Mouse (Mus musculus) embryonic facial prominence, embryonic 15.5 days (tissue): ENCODE measurements around the gene Gramd4. TPM values are rescaled to one million over a fixed set of nuclear protein-coding genes. Genes with fewer than 3 reads are reported as not detected.
"Not testable (repeated sequence)": the region's sequence is repeated elsewhere in the genome, so short reads cannot be mapped to it uniquely, and the experiment has no call there.

Source experiments
- ATAC-seq: fragments of 200-750 bp; cut with Nextera tagmentation; 2 replicates; pipeline ENCODE4 v1.8.0; 2017; ENCODE audit warnings: low read depth, moderate TSS enrichment; ENCODE audit not compliant: insufficient number of reproducible peaks, low FRiP score, low TSS enrichment
- H3K27ac ChIP-seq: fragments of 300-500 bp; sonication (generic); replicated peaks from 2 replicates; pipeline ENCODE4 v1.5.1; 2015; ENCODE audit warnings: mild to moderate bottlenecking, inconsistent platforms
- H3K27me3 ChIP-seq: fragments of 300-500 bp; sonication (generic); 2 replicates; pipeline ENCODE4 v1.6.1; 2015; ENCODE audit warnings: inconsistent platforms
- H3K36me3 ChIP-seq: fragments of 300-500 bp; sonication (generic); 2 replicates; pipeline ENCODE4 v1.6.1; 2015; ENCODE audit warnings: mild to moderate bottlenecking, inconsistent platforms
- H3K4me1 ChIP-seq: fragments of 300-500 bp; sonication (generic); 2 replicates; pipeline ENCODE4 v1.6.1; 2015; ENCODE audit warnings: inconsistent platforms
- H3K4me2 ChIP-seq: fragments of 300-500 bp; sonication (generic); replicated peaks from 2 replicates; pipeline ENCODE4 v1.6.1; 2015; ENCODE audit warnings: mild to moderate bottlenecking, inconsistent platforms
- H3K4me3 ChIP-seq: fragments of 300-500 bp; sonication (generic); replicated peaks from 2 replicates; pipeline ENCODE4 v1.5.1; 2015; ENCODE audit warnings: mild to moderate bottlenecking, inconsistent platforms
- H3K9ac ChIP-seq: fragments of 300-500 bp; sonication (generic); 2 replicates; pipeline ENCODE4 v1.6.1; 2015; ENCODE audit warnings: inconsistent platforms
- H3K9me3 ChIP-seq: fragments of 300-500 bp; sonication (generic); replicated peaks from 2 replicates; pipeline ENCODE4 v1.6.1; 2016; ENCODE audit warnings: inconsistent platforms
- WGBS: fragments of 180-500 bp; shearing (Covaris S2); methylation state at CpG from one replicate; pipeline ENCODE4 v1.1.7; 2015; 5-methylcytosine and 5-hydroxymethylcytosine counted together
- polyA plus RNA-seq: library from polyadenylated mRNA; unstranded; fragments of >200 nt; fragmentation: Nextera tagmentation; extraction: Ambion mirVana; gene quantifications from 2 replicates; pipeline ENCODE4 v1.2.1, GENCODE M21; 2015

Gramd4 gene
- polyA plus RNA-seq, 1 experiment from 2014 or later: 18.9 TPM

DNA sequence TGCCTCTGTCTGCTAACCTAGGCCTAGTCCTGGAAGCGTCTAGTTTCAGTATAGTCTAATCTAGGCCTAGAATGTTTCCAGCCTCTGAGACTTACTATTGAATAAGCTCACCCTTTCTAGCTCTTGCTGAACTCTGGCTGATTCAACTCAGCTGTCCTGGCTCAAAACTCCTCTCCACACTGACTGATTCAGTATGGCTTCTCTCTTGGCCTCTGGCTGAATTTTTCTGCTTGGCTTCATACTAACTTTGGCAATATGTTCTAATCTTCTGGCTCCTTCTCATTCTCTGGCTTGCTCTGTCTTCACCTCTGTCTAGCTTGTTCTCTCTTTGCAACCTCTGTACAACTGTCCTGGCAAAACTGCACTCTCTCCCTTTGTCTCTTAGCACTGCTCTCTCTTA lies 35.7 kb downstream of the Gramd4 start:
- ATAC-seq: no peak
- 0 out of 2 replicates have a peak overlapping the region, but pooled peaks have one; percentile 28 for H3K27ac ChIP-seq

DNA sequence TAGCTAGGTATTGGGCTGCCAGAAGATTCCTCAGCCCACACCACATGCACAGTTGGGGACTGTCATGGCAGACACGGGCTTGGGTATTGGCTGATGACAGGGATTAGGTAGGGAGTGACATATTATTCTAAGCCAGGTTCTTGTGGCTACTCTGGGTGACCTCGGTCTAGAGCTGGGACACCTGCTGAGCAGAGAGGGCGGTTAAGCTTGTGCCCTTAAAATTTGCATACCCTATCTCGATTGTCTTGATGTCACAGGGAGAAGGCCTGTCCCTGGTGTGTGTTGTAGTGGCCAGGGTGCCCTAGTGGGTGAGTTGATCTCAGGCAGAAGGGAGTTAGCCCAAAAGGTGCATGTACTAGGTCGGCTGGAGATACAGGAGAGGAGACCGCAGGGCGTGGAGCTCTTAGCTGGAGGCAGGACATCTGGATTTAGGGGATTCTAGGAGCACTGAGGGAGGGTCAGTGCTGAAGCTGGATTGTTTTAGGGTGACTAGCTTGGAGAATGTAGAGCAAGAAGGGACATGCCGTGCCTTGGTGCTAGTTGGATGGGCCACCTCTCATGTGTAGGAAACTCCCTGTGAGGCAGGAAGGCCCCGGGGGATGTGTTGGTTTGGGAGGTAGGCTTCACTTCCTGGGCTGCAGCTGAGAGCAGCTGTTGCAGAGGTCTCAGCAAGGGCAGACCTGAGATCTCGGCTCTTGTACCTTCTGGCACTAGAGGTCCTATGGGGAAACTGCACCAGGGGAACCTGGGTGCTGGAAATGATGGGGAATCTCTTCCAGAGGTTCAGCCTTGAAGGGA lies 37.0 kb downstream of the Gramd4 start:
- no peak overlapping the region for H3K4me3 ChIP-seq
- ATAC-seq: no peak
- H3K27ac ChIP-seq: no peak overlapping the region
- H3K36me3 ChIP-seq: peaks cover 3% of the 10 kb centered on the region; the same call in 1 of the 2 replicates
- H3K9ac ChIP-seq: no peak overlapping the region
- H3K9me3 ChIP-seq: no peaks in the 10 kb centered on the region
- H3K27me3 ChIP-seq: no peaks in the 10 kb centered on the region
- 64% methylated on average over 10 of the region's 10 CpGs for WGBS
- no peak overlapping the region for H3K4me2 ChIP-seq
- peaks cover 19% of the 10 kb centered on the region for H3K4me1 ChIP-seq

More for the DNA sequence above, 35.7 kb downstream of the Gramd4 start:
- no peaks in the 10 kb centered on the region for H3K9me3 ChIP-seq
- no peak overlapping the region for H3K4me2 ChIP-seq
- no peak overlapping the region for H3K4me3 ChIP-seq
- H3K27me3 ChIP-seq: no peaks in the 10 kb centered on the region
- no peak overlapping the region for H3K9ac ChIP-seq
- H3K36me3 ChIP-seq: peaks cover 3% of the 10 kb centered on the region; the same call in 1 of the 2 replicates
- H3K4me1 ChIP-seq: peaks cover 25% of the 10 kb centered on the region
- WGBS: 81% methylated on average over 1 of the region's 1 CpGs

DNA sequence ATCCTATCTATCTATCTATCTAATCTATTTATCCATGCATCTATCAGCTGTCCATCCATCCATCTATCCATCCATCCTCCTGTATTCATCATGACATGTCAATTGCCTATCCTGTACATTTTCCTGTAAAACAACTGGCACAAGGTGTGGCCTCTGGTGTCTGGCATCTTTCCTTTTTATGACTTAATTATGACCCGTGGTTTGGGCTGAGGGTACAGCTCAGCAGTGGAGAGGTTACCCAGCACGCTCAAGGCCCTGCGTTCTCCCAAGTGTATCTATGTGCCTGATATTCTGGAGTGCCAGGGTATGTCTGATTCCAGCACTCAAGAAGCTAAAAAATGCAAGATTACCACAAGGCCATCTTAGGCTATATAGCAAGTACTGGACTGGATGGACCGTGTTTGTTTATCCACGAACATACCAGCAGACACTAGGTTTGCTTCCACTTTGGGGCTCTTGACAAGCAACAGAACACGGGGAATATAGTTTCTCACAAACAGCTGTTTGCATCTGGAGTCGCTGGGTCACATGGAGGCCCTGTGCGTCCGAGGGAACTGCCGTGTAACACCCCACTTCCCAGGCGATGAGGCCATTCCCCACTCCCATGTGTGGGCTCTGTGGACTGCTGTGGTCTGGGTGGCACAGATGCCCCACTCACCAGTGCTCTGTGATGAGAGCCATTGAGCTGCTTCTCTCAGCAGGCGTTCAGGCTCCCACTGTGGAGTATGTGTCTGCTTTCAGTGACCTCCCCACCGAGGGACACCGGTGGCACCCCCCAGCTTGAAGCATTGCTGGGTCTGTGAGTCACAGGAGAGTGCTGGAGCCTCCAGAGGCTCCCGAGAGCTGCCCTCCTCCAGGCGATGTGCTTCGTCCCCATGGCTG lies 38.5 kb downstream of the Gramd4 start:
- no peak overlapping the region for H3K9ac ChIP-seq
- no peak for ATAC-seq
- WGBS: 88% methylated on average over 17 of the region's 17 CpGs
- H3K4me1 ChIP-seq: 0 out of 2 replicates have a peak, but pooled peaks cover 5% of the 10 kb centered on the region
- H3K9me3 ChIP-seq: no peaks in the 10 kb centered on the region
- H3K4me2 ChIP-seq: no peak overlapping the region
- H3K27ac ChIP-seq: no peak overlapping the region
- H3K27me3 ChIP-seq: no peaks in the 10 kb centered on the region
- H3K36me3 ChIP-seq: peaks cover 3% of the 10 kb centered on the region; the same call in 1 of the 2 replicates
- no peak overlapping the region for H3K4me3 ChIP-seq

DNA sequence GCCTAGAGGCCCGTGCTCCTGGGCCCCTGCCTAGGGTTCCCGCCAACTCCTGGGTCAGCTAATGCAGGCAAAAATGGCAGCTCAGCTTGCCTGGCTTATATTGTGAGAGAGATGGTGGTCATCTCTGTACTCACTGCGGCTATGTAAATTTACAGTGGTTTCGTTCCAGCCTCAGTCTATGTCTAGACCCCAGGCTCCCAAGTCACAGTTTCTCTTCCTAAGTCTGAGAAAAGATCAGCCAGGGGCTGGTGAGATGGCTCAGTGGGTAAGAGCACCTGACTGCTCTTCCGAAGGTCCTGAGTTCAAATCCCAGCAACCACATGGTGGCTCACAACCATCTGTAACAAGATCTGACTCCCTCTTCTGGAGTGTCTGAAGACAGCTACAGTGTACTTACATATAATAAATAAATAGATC lies 39.1 kb downstream of the Gramd4 start:
- not testable (repeated sequence) for H3K9me3 ChIP-seq, H3K4me3 ChIP-seq, H3K27ac ChIP-seq, H3K4me2 ChIP-seq, H3K4me1 ChIP-seq, H3K27me3 ChIP-seq, ATAC-seq, H3K9ac ChIP-seq, H3K36me3 ChIP-seq
- 91% methylated on average over 5 of the region's 5 CpGs for WGBS

DNA sequence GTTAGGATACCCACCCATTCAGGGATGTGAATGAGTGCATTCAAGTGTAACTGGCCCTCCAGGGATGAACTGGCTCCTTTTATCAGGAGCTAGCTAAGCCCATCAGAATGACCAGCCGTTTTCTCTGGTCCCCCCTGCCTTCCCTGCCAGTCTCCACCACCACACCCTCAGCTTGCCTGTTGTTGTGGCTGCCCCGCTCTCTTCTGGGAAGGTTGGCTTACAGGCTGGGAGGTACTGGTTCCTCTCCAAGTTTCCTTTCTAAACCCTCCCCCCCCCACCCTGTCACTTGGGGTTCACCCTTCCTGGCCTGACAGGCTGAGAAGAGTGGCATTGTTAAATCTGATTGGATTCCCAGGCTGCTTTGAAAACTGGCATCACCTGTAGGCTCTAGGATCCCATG lies 40.4 kb downstream of the Gramd4 start:
- H3K27ac ChIP-seq: no peak overlapping the region
- no peaks in the 10 kb centered on the region for H3K9me3 ChIP-seq
- no peak overlapping the region for H3K4me3 ChIP-seq
- H3K27me3 ChIP-seq: no peaks in the 10 kb centered on the region
- H3K4me1 ChIP-seq: 0 out of 2 replicates have a peak, but pooled peaks cover 5% of the 10 kb centered on the region
- WGBS: 56% methylated on average over 2 of the region's 2 CpGs
- ATAC-seq: no peak
- peaks cover 3% of the 10 kb centered on the region; the same call in 1 of the 2 replicates for H3K36me3 ChIP-seq
- no peak overlapping the region for H3K4me2 ChIP-seq
- no peak overlapping the region for H3K9ac ChIP-seq

DNA sequence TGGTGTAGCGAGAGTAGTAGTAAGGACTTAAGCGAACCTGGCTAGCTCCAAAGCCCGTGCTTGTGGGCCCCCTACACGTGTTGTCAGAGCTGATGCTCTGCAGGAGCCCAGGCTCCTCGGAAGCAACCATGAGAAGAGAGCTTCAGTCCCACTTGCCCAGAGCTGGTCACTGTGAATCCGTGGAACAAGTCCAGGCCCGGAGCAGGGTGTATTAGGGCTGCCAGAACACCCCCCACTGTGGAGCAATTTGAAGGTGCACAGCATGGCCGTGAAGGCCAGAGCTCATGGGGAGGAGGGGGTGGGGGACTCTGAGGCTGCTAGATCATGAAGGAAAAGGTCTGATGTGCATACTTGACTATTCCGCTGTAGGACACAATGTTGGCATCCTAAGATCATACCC lies 44.1 kb downstream of the Gramd4 start:
- Histone ChIP-seq H3K4me3 (no peak overlapping the region), H3K4me2 (no peak overlapping the region), H3K4me1 (no peaks in the 10 kb centered on the region), H3K9ac (no peak overlapping the region), H3K9me3 (no peaks in the 10 kb centered on the region), H3K36me3 (peaks cover 5% of the 10 kb centered on the region; the same call in 1 of the 2 replicates), H3K27ac (no peak overlapping the region), H3K27me3 (no peaks in the 10 kb centered on the region)
- no peak for ATAC-seq
- 87% methylated on average over 9 of the region's 9 CpGs for WGBS

DNA sequence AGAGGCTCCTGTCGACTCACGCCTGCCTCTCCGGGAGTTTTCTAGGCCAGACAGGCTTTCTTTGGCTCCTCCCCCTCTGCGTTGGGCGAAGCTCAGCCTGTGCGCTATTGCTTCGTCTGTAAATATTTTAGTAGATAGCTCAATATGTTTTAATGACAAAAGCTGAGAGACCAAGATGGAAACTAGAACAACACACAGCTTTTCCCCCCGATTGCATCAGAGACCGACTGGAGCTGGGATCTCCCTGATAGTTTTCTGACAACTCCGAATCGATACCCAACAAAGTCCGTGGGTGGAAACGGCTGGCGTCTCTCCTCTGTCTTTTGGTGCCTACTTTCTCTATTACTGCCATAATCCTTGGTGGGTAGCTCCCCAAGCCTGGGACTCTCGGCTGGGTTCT lies 44.8 kb downstream of the Gramd4 start:
- Histone ChIP-seq H3K4me2 (no peak overlapping the region), H3K9ac (no peak overlapping the region), H3K9me3 (no peaks in the 10 kb centered on the region), H3K27ac (no peak overlapping the region), H3K4me1 (no peaks in the 10 kb centered on the region), H3K4me3 (no peak overlapping the region), H3K27me3 (no peaks in the 10 kb centered on the region), H3K36me3 (peaks cover 5% of the 10 kb centered on the region; the same call in 1 of the 2 replicates)
- ATAC-seq: no peak
- WGBS: 79% methylated on average over 15 of the region's 15 CpGs

DNA sequence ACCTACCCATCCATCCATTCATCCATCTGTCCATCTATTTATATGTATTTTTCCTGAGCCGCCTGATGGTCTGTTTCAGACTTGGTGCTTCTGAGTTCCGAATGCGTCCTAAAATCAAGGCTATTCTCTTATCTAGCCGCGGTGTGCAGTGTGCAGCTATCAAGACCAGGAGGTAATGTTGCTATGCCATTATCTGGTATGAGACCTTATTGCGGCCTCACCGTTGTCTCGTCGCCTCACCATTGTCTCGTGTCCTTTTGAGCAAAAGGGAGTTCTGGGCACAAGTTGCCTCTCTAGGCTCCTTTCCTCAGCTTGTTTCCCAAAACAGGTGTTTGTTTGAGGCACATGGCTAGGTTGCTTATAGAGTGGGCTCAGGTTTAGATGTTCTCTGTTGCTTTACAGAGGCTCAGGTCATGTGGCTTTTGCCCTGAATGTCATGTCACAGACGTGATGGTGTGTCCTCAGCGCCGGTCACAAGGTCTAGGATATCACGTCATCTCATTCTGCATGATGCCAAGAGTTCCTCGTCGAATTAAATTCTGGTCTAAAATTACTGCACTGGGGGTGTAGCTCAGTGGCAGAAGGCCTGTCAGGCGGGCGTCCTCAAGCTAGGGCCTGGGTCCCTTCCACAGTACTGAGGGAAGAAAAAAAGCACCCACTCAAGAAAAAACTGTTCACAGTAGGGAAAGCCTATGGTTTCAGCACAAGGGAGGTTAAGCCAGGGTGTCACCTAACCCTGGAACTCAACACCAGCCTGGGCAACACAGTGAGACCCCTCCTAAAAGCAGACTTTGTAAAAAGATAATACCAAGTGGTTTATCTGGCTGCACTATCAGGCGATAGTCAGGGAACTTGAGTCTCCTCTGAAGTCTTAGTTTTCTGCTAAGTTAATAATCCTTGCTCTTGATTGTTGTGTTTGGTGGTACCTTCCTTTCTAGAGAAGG lies 47.2 kb downstream of the Gramd4 start:
- Histone ChIP-seq H3K4me3 (no peak overlapping the region), H3K9ac (no peak overlapping the region), H3K9me3 (no peaks in the 10 kb centered on the region), H3K4me1 (peaks cover 11% of the 10 kb centered on the region), H3K4me2 (no peak overlapping the region), H3K27ac (no peak overlapping the region), H3K27me3 (no peaks in the 10 kb centered on the region), H3K36me3 (peaks cover 5% of the 10 kb centered on the region; the same call in 1 of the 2 replicates)
- 91% methylated on average over 19 of the region's 19 CpGs for WGBS
- ATAC-seq: no peak

DNA sequence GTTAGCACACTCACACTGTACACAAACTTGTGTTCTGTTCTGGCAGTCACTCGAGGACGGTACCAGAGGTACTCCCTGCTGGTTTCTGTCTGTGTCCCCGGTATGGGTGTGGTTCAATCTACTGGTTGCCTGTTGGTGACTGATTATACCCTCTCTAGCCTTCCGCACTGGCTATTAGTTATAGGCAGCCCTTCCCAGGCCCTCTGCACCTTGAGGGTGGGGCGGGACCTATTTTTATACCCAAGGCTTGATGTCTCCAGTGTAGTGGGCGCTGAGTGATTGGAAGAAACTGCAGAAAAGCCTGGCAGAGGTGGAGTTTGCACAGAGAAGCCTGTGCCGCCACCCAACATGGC lies 47.8 kb downstream of the Gramd4 start:
- H3K9ac ChIP-seq: no peak overlapping the region
- no peak overlapping the region for H3K4me3 ChIP-seq
- no peak for ATAC-seq
- 0 out of 2 replicates have a peak, but pooled peaks cover 5% of the 10 kb centered on the region for H3K36me3 ChIP-seq
- no peaks in the 10 kb centered on the region for H3K27me3 ChIP-seq
- no peaks in the 10 kb centered on the region for H3K9me3 ChIP-seq
- no peak overlapping the region for H3K27ac ChIP-seq
- H3K4me1 ChIP-seq: peaks cover 18% of the 10 kb centered on the region
- no peak overlapping the region for H3K4me2 ChIP-seq
- WGBS: 88% methylated on average over 7 of the region's 7 CpGs

DNA sequence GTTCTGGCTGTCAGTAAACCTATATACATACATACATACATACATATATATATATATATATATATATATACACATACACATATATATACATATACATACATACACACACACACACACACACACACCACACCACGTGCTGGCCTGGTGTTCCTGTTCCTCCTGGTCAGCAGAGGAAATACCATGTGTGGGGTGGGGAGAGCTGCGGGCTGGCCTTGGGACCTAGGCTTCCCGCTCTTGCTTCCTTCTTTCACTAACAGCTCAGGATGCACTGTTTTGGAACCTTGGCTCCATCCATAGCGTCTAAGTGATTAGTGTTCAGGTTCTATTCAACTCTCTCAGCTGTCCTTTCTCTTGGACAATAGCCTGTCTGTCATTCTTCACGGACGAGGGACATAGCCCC lies 48.3 kb downstream of the Gramd4 start:
- no peak overlapping the region for H3K27ac ChIP-seq
- H3K9ac ChIP-seq: no peak overlapping the region
- no peak overlapping the region for H3K4me3 ChIP-seq
- H3K27me3 ChIP-seq: no peaks in the 10 kb centered on the region
- ATAC-seq: no peak
- peaks cover 22% of the 10 kb centered on the region for H3K4me1 ChIP-seq
- H3K36me3 ChIP-seq: 0 out of 2 replicates have a peak, but pooled peaks cover 5% of the 10 kb centered on the region
- no peak overlapping the region for H3K4me2 ChIP-seq
- H3K9me3 ChIP-seq: no peaks in the 10 kb centered on the region
- WGBS: 84% methylated on average over 6 of the region's 6 CpGs
